Mouse (Mus musculus): ENCODE data around the gene Cant1. TPM values are rescaled to one million over a fixed set of nuclear protein-coding genes. Genes with fewer than 3 reads are reported as not detected.
A peak's percentile ranks its signal among the peaks of the same experiment; 100 is the strongest.
"Not testable (repeated sequence)": the region's sequence is repeated elsewhere in the genome, so short reads cannot be mapped to it uniquely, and the experiment has no call there.

Cant1 gene
- total RNA-seq, 2 experiments from 2014 or later: 20.4 to 22.0 TPM

DNA sequence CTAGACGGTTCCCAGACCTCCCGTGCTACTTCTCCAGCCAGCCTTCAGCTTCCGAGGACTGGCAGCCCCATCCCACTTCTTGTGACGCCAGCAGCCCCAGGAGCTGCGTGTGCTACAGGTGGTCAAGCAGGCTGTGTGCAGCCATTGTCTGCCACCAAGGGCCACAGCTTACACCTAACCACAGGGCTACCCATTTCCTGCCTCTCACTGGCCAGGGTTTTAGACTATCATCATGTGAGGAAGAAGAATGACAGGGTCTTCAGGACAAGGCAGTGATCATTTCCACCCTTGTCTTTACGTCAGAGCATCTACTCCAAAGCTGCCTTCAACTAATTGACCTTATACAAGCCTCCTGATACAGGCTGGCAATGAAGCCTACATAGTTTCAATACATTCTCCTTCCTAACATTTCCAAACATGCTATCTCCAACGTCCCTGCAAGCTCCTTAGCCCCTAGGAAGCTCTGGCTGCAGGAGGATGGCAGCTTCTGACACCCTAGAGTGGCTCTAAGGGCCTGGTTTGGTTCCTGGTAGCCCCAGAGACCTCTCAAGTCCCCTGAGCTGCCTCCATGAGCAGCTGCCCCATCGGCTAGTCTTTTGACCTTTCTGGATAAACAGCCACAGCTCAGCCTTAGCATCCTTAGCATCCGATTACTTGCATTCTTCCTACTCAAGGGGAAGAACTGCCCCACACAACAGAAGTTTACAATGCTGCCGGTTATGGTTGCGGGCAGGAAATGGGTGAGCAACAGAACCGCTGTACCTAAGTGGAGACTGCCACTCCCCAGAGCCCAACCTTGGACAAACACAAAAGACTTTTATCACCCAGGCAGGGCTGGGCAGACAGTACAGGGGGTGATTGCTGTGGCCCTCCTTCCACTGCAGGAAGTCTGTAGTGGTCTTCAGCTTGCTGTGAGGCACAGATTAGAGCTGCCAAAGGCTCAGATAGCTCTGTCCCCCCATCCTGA lies 9.5 kb downstream of the Cant1 start:
- DNase-seq: no peak
- intact Hi-C loops (cut with DNase I): loop anchor here (10.0 kb wide), 1 partner anchor 325 kb away; no protein-coding TSS in a partner anchor

GRCm38 (mm10) chr11:118408051-118408740 lies 10.7 kb downstream of the Cant1 start:
- intact Hi-C loops (cut with DNase I): loop anchor here (10.0 kb wide), 1 partner anchor 323 kb away; no protein-coding TSS in a partner anchor
- no peak for DNase-seq

DNA sequence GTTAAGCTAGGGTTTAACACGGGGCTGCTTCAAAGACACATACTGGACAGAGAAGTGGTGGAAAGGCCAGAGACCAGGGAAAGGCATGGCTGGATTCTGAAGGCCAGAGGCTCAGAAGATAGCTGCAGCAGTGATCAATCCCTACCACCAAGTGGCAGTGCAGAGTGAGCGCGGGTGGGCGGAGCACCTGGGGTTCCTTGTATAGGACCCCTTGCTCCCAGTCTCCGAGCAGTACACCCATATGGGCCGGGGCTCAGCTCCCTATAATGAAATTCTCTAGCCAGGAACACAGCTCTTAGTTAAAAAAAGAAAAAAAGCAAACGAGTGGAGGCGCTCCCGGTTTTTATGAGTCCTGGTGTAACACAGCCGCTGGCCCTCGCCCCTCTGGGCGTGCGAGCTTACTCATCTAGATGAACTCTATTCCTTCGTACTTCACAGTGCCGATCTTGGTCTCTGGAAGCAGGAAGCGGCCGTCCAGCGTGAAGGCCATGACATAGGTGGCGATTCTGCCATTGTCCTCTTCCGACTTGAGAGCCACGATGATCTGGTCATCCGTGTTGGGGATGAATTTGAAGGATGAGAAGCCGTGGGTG lies 11.5 kb downstream of the Cant1 start:
- DNase-seq: peak; percentile 54 to 75
- intact Hi-C loops (cut with DNase I): loop anchor here (10.0 kb wide), 1 partner anchor 323 kb away; no protein-coding TSS in a partner anchor

- intact Hi-C loops (cut with DNase I): loop anchor here (10.0 kb wide), 1 partner anchor 322 kb away; no protein-coding TSS in a partner anchor
- no peak for DNase-seq
Measured at GRCm38 (mm10) chr11:118406521-118406920, 12.4 kb downstream of the Cant1 start.

GRCm38 (mm10) chr11:118405311-118405710 lies 13.6 kb downstream of the Cant1 start:
- intact Hi-C loops (cut with DNase I): loop anchor here (10.0 kb wide), 1 partner anchor 321 kb away; no protein-coding TSS in a partner anchor
- no peak for DNase-seq

DNA sequence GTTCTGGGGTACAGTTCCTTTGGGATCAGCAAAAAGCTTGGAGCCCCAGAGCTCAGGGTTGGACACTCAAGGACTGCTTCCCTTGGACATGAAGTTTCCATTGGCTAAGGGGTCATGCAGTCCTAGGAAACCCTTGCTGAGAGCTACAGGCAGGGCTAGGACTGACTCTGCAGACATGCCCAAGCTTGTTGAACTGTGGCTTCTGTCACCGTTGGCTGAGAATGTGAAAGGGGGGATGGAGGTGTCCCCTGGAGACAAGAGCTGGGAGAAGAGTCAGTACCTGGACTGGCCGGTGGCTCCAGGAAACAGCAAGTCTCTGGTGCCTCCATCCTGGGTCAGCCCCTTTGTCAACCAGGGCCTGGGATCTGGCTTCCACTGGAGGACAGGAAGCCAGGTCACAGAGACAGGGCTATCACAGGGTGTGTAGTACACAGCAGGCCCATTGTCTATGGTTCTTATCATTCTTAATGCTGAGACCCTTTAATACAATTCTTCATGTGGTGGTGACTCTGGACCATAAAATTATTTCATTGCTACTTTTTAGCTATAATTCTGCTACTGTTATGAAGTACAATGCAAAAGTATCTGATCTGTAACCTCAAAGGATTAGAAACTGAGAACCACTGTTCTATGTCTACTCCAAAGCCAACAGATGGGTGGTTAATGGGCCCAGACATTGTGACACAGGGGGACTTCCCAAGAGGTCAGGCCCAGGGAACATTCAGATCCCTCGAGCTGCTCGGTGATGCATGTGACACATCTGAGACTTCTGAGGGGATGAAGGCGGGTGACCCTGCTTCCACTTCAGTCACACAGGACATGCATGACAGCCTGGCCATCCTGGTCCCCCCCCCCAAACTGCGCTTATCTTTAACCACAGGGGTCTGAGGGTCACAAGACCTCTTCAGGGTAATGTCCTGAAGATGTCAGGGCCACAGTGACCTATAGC lies 14.7 kb downstream of the Cant1 start:
- intact Hi-C loops (cut with DNase I): loop anchor here (10.0 kb wide), 1 partner anchor 319 kb away; no protein-coding TSS in a partner anchor
- no peak for DNase-seq

GRCm38 (mm10) chr11:118403183-118403582 lies 15.7 kb downstream of the Cant1 start:
- DNase-seq: no peak
- intact Hi-C loops (cut with DNase I): loop anchor here (10.0 kb wide), 1 partner anchor 318 kb away; no protein-coding TSS in a partner anchor

DNA sequence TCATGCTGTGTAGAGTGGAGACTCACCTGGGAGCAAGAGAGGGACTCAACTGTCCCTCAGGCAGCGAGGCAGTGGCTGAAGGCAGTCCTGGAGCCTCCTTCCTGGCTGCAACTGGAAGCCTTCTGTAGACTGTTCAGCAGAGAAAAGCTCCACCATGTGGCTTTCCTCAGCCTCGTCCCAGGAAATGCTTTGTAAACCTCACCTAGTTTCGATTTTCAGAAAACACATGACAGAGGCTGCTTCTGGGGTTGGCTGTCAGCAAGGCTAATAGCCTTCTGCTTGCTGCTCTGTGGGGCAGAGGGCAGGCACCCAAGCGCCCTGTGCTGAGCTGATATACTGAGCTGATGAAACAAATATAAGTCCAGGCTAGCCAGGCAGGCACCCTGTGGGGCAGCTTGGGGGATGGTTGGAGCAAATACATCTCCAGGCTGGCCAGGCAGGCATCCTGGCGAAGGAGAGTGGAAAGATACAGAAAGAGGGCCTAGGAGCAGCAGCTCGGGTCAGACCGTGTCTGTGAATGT lies 17.1 kb downstream of the Cant1 start, which contains the start of gene Lgals3bp:
TSS of gene Lgals3bp (minus strand) at position 333 of the 521 bp plus-strand sequence.
- DNase-seq: peak; percentile 79 to 80
- intact Hi-C loops (cut with DNase I): loop anchor here (10.0 kb wide), 1 partner anchor 317 kb away; no protein-coding TSS in a partner anchor

GRCm38 (mm10) chr11:118401195-118401594 lies 17.7 kb downstream of the Cant1 start:
- intact Hi-C loops (cut with DNase I): loop anchor here (10.0 kb wide), 1 partner anchor 316 kb away; no protein-coding TSS in a partner anchor
- no peak for DNase-seq

- peak; percentile 60 to 61 for DNase-seq
Measured at GRCm38 (mm10) chr11:118400566-118400936, 18.3 kb downstream of the Cant1 start.

GRCm38 (mm10) chr11:118399891-118400565 lies 18.9 kb downstream of the Cant1 start:
- DNase-seq: no peak
- intact Hi-C loops (cut with DNase I): loop anchor here (10.0 kb wide), 1 partner anchor 315 kb away; no protein-coding TSS in a partner anchor

More at GRCm38 (mm10) chr11:118400566-118400936, 18.3 kb downstream of the Cant1 start:
- intact Hi-C loops (cut with DNase I): loop anchor here (10.0 kb wide), 1 partner anchor 316 kb away; no protein-coding TSS in a partner anchor

DNA sequence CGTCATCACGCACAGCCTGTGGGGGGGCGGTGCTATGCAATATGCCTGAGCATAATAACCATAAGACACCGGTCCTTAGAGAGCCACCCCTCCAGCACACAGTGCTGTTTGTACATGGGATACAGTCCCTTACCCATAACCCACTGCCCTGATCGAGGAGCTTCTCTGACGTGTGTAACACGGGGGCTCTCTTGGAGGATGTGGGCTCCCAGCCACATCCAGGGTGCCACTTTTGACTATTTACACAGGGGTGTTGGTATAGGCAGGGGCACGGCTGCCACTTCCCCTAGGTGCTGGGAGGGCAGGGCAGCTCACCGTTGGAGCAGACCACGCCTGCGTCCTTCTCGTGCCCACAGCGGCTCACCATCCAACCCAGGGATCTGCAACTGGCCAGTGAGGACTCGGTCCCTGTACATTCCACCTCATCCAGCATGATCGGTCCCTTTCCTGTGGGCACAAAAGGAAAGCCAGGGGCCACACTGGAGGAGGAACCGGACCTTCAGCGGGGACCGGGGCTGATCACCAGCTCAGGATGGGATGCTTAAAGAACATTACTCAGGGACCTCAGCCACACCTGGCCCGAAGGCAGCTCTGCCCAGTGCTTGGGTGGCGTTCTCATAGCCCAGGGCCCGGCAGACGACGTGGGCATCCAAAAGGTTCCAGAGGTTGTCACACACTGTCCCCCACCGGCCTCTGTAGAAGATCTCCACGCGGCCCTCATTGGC lies 20.9 kb downstream of the Cant1 start:
- DNase-seq: no peak
- intact Hi-C loops (cut with DNase I): no loop called here

- no peak for DNase-seq
- intact Hi-C loops (cut with DNase I): no loop called here
Measured at GRCm38 (mm10) chr11:118394538-118394937, 24.3 kb downstream of the Cant1 start.

DNA sequence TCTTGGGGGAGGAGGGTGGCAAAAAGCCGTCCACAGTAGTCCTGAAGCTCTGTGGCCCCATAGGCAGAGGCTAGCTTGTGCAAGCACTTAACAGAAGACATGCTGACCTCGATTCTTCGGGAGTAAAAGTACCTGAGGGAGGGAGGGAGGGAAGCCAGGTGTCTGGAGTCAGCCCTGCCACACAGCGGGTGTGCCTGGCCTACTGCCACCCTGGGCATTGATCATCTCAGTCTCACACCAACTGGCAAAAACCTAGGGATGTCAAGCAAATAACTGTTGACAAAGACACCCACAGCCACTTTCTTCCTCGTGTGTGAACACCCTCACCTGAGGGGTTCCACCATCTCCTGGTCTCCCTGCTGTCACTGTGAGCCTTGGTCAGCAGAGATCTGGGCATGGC lies 24.9 kb downstream of the Cant1 start:
- DNase-seq: no peak
- intact Hi-C loops (cut with DNase I): no loop called here

- intact Hi-C loops (cut with DNase I); DNase-seq: not testable (repeated sequence)
Measured at GRCm38 (mm10) chr11:118387816-118388215, 31.1 kb downstream of the Cant1 start.

DNA sequence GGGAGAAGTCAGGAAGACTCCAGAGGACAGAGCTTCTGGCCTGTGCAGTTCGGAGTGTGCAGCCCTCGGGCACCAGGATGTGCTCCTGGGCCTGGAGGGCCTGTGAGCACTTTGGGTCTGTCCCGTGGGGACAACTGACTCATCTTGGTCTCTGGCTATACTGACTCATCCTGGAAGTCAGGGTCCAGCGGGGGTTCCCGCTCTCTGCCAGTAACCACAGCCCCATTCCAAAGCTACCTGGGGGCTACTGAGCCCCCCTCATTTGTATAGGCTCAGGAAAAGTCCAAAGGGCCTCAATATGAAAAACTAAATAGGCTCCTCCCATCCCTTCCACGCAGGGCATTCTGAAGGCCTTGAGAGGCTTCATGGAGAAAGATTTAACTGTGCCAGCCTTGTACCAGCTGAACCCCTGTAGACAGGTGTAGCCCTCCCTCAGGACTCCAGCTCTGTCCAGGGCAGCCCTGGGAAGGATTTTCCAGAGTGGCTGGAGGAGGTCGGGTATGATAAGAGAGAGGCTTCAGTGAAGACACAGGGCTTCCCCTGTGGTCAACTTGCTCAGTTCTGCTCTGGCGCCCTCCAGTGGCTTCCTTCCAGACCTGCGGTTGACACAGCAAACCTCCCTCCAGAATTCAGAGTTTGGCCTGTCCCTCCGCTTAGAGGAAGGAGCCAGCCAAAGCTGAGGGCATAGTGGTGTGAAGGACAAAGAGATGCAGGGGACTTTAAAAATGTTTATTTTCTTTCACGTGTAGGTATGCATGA lies 39.5 kb downstream of the Cant1 start:
- intact Hi-C loops (cut with DNase I): loop anchor here (1.0 to 10.0 kb wide), 2 partner anchors 62 to 295 kb away; no protein-coding TSS in a partner anchor
- peak; percentile 90 to 96 for DNase-seq

- DNase-seq: no peak
- intact Hi-C loops (cut with DNase I): loop anchor here (1.0 to 10.0 kb wide), 2 partner anchors 61 to 294 kb away; no protein-coding TSS in a partner anchor
Measured at GRCm38 (mm10) chr11:118378656-118379055, 40.2 kb downstream of the Cant1 start.
